8 mouse cellular contexts compared by ENCODE assay signal in genomic region chr11:79224562-79225280, GRCm38 (mm10). TPM values are rescaled to one million over a fixed set of nuclear protein-coding genes. Genes with fewer than 3 reads are reported as not detected.
DNase-seq lines count a peak whose midpoint lies in the region; TF ChIP-seq lines count a peak whose summit lies in the region.

No protein-coding gene starts in this region.

- peaks cover 76% of the 10 kb centered on the region for H3K4me1 ChIP-seq in megakaryocyte, embryonic 14.5 days

- H3K9me3 ChIP-seq in megakaryocyte, embryonic 14.5 days: no peaks in the 10 kb centered on the region

- intact Hi-C loops in gastrocnemius, adult 2 months (cut with DNase I): loop anchor here (1.0 to 2.0 kb wide), 4 partner anchors 30 to 174 kb away; partner anchors contain the start of genes Gm9964 and Wsb1

- H3K4me3 ChIP-seq in gastrocnemius, adult 2 months: peak overlapping the region; percentile 45
- peak overlapping the region; percentile 80 for H3K4me3 ChIP-seq in megakaryocyte, embryonic 14.5 days (replicated peaks)

- peak; percentile 79 for DNase-seq in WW6 (ENCODE audit: low read depth, low spot score)
- DNase-seq in cerebellum, postnatal 36 days: peak; percentile 84 to 87
- DNase-seq in gastrocnemius, adult 2 months: peak; percentile 98
- peak; percentile 76 for DNase-seq in hindlimb bud, embryonic 11.5 days (ENCODE audit: extremely low spot score, low read depth, low spot score)
- peak; percentile 49 to 62 for DNase-seq in left cerebral cortex, adult 8-10 months (ENCODE audit: low spot score in 2 of 2)
- DNase-seq in right cerebral cortex, adult 2 months (ENCODE audit: low spot score in 2 of 2): peak; percentile 62 to 74
- peak; percentile 94 for DNase-seq in urinary bladder, postnatal 14 days (ENCODE audit: low spot score)

- no peaks in the 10 kb centered on the region for H3K36me3 ChIP-seq in megakaryocyte, embryonic 14.5 days (replicated peaks; ENCODE audit: low read length)

- TF ChIP-seq CTCF in gastrocnemius, adult 2 months (IDR thresholded peaks at IDR 0.05): no peak; the same call in 1 of the 2 replicates

- no peaks in the 10 kb centered on the region for H3K27me3 ChIP-seq in megakaryocyte, embryonic 14.5 days (replicated peaks)

- peak overlapping the region; percentile 91 for H3K27ac ChIP-seq in gastrocnemius, adult 2 months

RNA-seq across cellular contexts. Expression of gene Wsb1, which starts 29.8 kb away (rescaled TPM):
- 10 to 100 TPM in 1 of 2 experiments, 1 to 10 TPM in 1; 7.2 to 14.3 TPM for total RNA-seq in gastrocnemius, adult 2 months (2021)
- 10 to 100 TPM; 67.0 to 96.0 (median 77.4) TPM for total RNA-seq in left cerebral cortex, adult 8-10 months (2022)
- polyA plus RNA-seq in megakaryocyte, embryonic 14.5 days (2012; ENCODE audit: insufficient read depth, low replicate concordance): 41.4 and 63.4 TPM in 2 replicates

Comparison
In these comparisons a context has a peak if more than half of its experiments do, and no peak if none do; other contexts are left out.
1. Peak in every context shown above with its lines: DNase-seq, H3K4me3 ChIP-seq and H3K27ac ChIP-seq.
2. RNA of gene Wsb1, which starts 29.8 kb away (total RNA-seq): 67.0 to 96.0 TPM in left cerebral cortex, adult 8-10 months; 7.2 to 14.3 TPM in gastrocnemius, adult 2 months; every median in the first group is over 4 times any median in the second.